Mouse (Mus musculus) olfactory bulb, adult 2 months (tissue): ENCODE data around the gene Zfp385c.

Experiments
- CTCF ChIP-seq: fragments of 200-500 bp; IDR thresholded peaks from 2 replicates; pipeline ENCODE4 v1.5.1; 2012; ENCODE audit warnings: low read depth, mild to moderate bottlenecking, low read length, moderate library complexity; ENCODE audit not compliant: insufficient read depth
- POLR2A ChIP-seq: fragments of 200-500 bp; IDR thresholded peaks from 2 replicates; pipeline ENCODE4 v1.6.1; 2012; ENCODE audit warnings: mild to moderate bottlenecking, low read depth, low read length, moderate library complexity; ENCODE audit not compliant: insufficient read depth

DNA sequence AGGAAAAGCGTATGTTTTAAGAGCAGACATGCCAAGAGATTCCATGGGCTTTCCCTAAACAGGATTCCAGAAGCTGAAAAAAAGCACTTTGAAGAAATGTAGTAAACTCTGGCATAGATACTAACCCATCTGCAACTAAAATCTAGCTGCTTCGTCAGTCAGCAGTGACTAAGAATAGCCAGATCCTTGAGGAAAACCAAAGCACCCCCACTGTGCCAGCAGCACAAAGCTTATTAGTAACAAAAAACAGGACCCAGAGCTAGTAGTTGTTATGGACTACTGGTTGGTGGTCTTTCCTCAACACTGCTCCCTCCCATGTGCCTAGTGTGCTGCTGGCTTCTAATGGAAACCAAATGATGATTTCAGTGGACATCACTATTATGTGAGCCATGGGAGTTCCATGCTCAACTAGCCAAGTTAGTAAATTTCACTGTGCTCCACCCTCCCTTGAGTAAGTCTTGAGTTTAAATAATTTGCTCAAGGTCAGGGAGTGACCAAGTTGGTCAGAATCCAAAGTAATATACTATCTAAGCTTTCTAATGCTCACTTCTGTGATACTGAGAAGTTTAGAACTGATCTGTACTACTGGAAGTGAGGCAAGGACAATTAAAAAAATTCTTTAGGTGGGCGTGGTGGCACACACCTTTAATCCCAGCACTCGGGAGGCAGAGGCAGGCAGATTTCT is 87.8 kb downstream of the Zfp385c start:
- no peak for TF ChIP-seq CTCF
- TF ChIP-seq POLR2A: no peak
